Comparison of ENCODE assay signal across 8 mouse cellular contexts in genomic region chr10:5554941-5555340, GRCm38 (mm10). TPM values are rescaled to one million over a fixed set of nuclear protein-coding genes. Genes with fewer than 3 reads are reported as not detected.
DNase-seq lines count a peak whose midpoint lies in the region; ATAC-seq and TF ChIP-seq lines count a peak whose summit lies in the region.

No protein-coding gene starts in this region.

- H3K4me2 ChIP-seq in heart, postnatal 0 days (ENCODE audit: low read depth, low read length): no peak overlapping the region

- H3K9me3 ChIP-seq in heart, postnatal 0 days (replicated peaks; ENCODE audit: control insufficient read depth, low read length): no peaks in the 10 kb centered on the region

- H3K27me3 ChIP-seq in heart, postnatal 0 days (ENCODE audit: control insufficient read depth, insufficient read depth, low read length): 0 out of 2 replicates have a peak, but pooled peaks cover 9% of the 10 kb centered on the region

- no peak overlapping the region for H3K4me3 ChIP-seq in heart, postnatal 0 days (ENCODE audit: low read depth, low read length)

- DNase-seq in heart, postnatal 0 days (ENCODE audit: low spot score): peak; percentile 48
- DNase-seq in heart, postnatal 25 days (ENCODE audit: low spot score): no peak
- peak; percentile 29 for DNase-seq in right cerebral cortex, adult 18-20 months
- no peak for DNase-seq in right cerebral cortex, postnatal 36 days (ENCODE audit: low spot score in 2 of 2)
- peak; percentile 69 for DNase-seq in cerebellum, adult 11-12 months
- peak; percentile 29 to 46 for DNase-seq in left cerebral cortex, postnatal 25 days (ENCODE audit: low spot score in 2 of 2)
- DNase-seq in telencephalon, adult 2 months (ENCODE audit: low read depth, low spot score): peak; percentile 33

- H3K4me1 ChIP-seq in heart, postnatal 0 days (ENCODE audit: control insufficient read depth, insufficient read depth): no peaks in the 10 kb centered on the region

- peak; percentile 63; the same call in 1 of the 2 replicates for ATAC-seq in heart, postnatal 0 days (ENCODE audit: insufficient read depth, low read depth)
- no peak for ATAC-seq in erythroid progenitor cell, adult 5-6 weeks (replicated peaks; ENCODE audit: low FRiP score, poor library complexity, severe bottlenecking)

- intact Hi-C loops in heart, postnatal 25 days (cut with DNase I): loop anchor here (2.0 to 10.0 kb wide), 6 partner anchors 37 to 240 kb away; partner anchors contain the start of gene Myct1
- intact Hi-C loops in left cerebral cortex, postnatal 25 days (cut with DNase I): loop anchor here (2.0 to 5.0 kb wide), 3 partner anchors 63 to 193 kb away; no protein-coding TSS in a partner anchor

- H3K27ac ChIP-seq in heart, postnatal 0 days (ENCODE audit: low read depth): no peak overlapping the region

- H3K36me3 ChIP-seq in heart, postnatal 0 days (replicated peaks; ENCODE audit: control insufficient read depth, insufficient read depth, low read length): no peaks in the 10 kb centered on the region

- no peak for TF ChIP-seq EP300 in heart, postnatal 0 days (IDR thresholded peaks at IDR 0.05; ENCODE audit: low read depth)

- 14% methylated on average over 5 of the region's 5 CpGs for WGBS in heart, postnatal 0 days

- TF ChIP-seq CTCF in heart, postnatal 0 days (IDR thresholded peaks at IDR 0.05; ENCODE audit: low read depth): peak; percentile 66

- H3K9ac ChIP-seq in heart, postnatal 0 days (replicated peaks; ENCODE audit: low read depth, low read length): no peak overlapping the region

RNA-seq across cellular contexts. Expression of gene Syne1, which starts 3.7 kb away (rescaled TPM):
- 66.2 and 71.2 TPM in 2 replicates for total RNA-seq in heart, postnatal 0 days (2014; rRNA removed; ENCODE audit: low replicate concordance)
- 23.9 and 25.9 TPM in 2 replicates for polyA plus RNA-seq in heart, postnatal 0 days (2015; fragmentation: Nextera tagmentation; extraction: Ambion mirVana)
- 10 to 100 TPM; 63.2 to 70.1 TPM for total RNA-seq in heart, postnatal 25 days (2021)
- total RNA-seq in left cerebral cortex, postnatal 25 days (2021): 100 to 1,000 TPM; 383 to 392 TPM
- total RNA-seq in erythroid progenitor cell, adult 5-6 weeks (2015; ENCODE audit: low replicate concordance): 36.0 and 48.3 TPM in 2 replicates
- 44.3 and 49.8 TPM in 2 replicates for total RNA-seq in erythroid progenitor cell, adult 5-6 weeks (2017; ENCODE audit: low replicate concordance)

RNA-seq across cellular contexts. Expression of gene Myct1, which starts 38.6 kb away (rescaled TPM):
- 5.3 and 6.1 TPM in 2 replicates for total RNA-seq in heart, postnatal 0 days (2014; rRNA removed; ENCODE audit: low replicate concordance)
- 8.9 and 9.2 TPM in 2 replicates for polyA plus RNA-seq in heart, postnatal 0 days (2015; fragmentation: Nextera tagmentation; extraction: Ambion mirVana)
- total RNA-seq in heart, postnatal 25 days (2021): 10 to 100 TPM; 13.3 to 19.5 TPM
- total RNA-seq in left cerebral cortex, postnatal 25 days (2021): under 1 TPM; 0.37 to 0.57 TPM
- total RNA-seq in erythroid progenitor cell, adult 5-6 weeks (2015; ENCODE audit: low replicate concordance): 0.84 TPM in 1 of 2 replicates, not detected in the other
- total RNA-seq in erythroid progenitor cell, adult 5-6 weeks (2017; ENCODE audit: low replicate concordance): 0.26 TPM in 1 of 2 replicates, not detected in the other

Comparison
In these comparisons a context has a peak if more than half of its experiments do, and no peak if none do; other contexts are left out.
1. DNase-seq: peak in heart, postnatal 0 days (single experiment), right cerebral cortex, adult 18-20 months (single experiment), cerebellum, adult 11-12 months (single experiment), left cerebral cortex, postnatal 25 days (2 of 2) and telencephalon, adult 2 months (single experiment); none in heart, postnatal 25 days (single experiment) and right cerebral cortex, postnatal 36 days (0 of 2).